Mouse (Mus musculus): ENCODE measurements around the gene Myo1f. TPM values are rescaled to one million over a fixed set of nuclear protein-coding genes. Genes with fewer than 3 reads are reported as not detected.

Myo1f gene
- total and polyA plus RNA-seq, 2 experiments from 2014 or later = 1.1 to 2.6 TPM

DNA sequence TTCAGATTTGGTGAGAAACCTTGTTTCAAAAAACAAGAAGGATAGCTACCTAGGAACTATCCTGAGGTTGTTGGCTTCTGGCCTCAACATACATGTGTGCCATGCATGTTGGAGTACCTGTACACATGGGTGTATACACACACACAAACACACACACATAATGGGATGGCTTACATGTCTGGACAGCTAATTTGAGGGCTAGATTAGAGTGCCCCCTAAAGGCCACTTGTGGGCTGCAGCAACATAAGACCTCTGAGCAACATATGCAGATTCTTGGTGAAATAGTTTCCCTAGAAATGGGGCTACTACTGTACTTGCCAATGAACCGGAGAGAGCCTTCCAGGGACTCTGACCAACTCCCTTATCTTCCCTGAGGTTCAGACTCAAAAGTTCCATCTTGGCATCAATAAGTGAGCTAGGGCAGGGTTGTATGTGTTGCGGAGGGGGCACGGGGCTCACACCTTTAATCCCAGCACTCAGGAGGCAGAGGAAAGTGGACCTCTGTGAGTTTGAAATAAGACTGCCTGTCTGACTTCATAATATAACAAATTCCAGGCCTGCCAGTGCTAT is 16.3 kb upstream of the Myo1f start:
- Histone ChIP-seq H3K4me2 (ENCODE audit: low read depth, low read length) (no peak overlapping the region), H3K9ac (replicated peaks; ENCODE audit: low read depth, low read length) (no peak overlapping the region), H3K27me3 (ENCODE audit: control insufficient read depth, insufficient read depth, low read length) (no peaks in the 10 kb centered on the region), H3K4me3 (ENCODE audit: low read depth, low read length) (no peak overlapping the region), H3K36me3 (replicated peaks; ENCODE audit: control insufficient read depth, insufficient read depth, low read length) (peaks cover 10% of the 10 kb centered on the region; the same call in 1 of the 2 replicates), H3K9me3 (replicated peaks; ENCODE audit: control insufficient read depth, low read length) (no peaks in the 10 kb centered on the region), H3K27ac (ENCODE audit: low read depth) (no peak overlapping the region), H3K4me1 (ENCODE audit: control insufficient read depth, insufficient read depth) (no peaks in the 10 kb centered on the region)
- ATAC-seq (ENCODE audit: insufficient read depth, low read depth) = no peak
- WGBS = 76% methylated on average over 3 of the region's 3 CpGs
- DNase-seq (ENCODE audit: low spot score) = no peak
- TF ChIP-seq CTCF (IDR thresholded peaks at IDR 0.05; ENCODE audit: low read depth) (peak; percentile 72), EP300 (IDR thresholded peaks at IDR 0.05; ENCODE audit: low read depth) (no peak)

DNA sequence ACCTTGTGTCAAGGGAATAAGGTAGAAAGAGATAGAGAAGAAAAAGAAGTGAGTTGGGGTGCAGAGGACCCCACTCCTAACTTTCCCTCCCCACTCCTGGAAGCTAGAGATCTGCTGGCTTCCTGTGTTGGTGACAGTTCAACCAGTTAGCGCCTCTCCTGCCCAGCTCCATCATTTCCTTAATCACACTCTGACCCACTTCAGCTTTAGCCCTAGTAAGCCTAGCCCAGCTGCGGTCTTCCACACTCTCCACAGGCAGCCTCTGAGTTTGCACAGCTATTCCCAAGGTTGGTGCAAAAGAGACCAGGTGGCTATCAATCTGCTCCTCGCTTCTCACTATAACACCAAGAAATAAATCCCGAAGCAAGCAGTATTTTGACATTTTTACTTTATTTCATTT is 15.6 kb upstream of the Myo1f start:
- H3K9me3 ChIP-seq (replicated peaks; ENCODE audit: control insufficient read depth, low read length) = no peaks in the 10 kb centered on the region
- no peak overlapping the region for H3K27ac ChIP-seq (ENCODE audit: low read depth)
- H3K4me1 ChIP-seq (ENCODE audit: control insufficient read depth, insufficient read depth) = no peaks in the 10 kb centered on the region
- peaks cover 4% of the 10 kb centered on the region for H3K36me3 ChIP-seq (replicated peaks; ENCODE audit: control insufficient read depth, insufficient read depth, low read length)
- whole genome bisulfite sequencing = 87% methylated on average over 4 of the region's 4 CpGs
- ATAC-seq (ENCODE audit: insufficient read depth, low read depth) = no peak
- TF ChIP-seq CTCF (IDR thresholded peaks at IDR 0.05; ENCODE audit: low read depth) = no peak
- TF ChIP-seq EP300 (IDR thresholded peaks at IDR 0.05; ENCODE audit: low read depth) = no peak
- no peak overlapping the region for H3K9ac ChIP-seq (replicated peaks; ENCODE audit: low read depth, low read length)
- no peak for DNase-seq (ENCODE audit: low spot score)
- no peaks in the 10 kb centered on the region for H3K27me3 ChIP-seq (ENCODE audit: control insufficient read depth, insufficient read depth, low read length)
- H3K4me2 ChIP-seq (ENCODE audit: low read depth, low read length) = no peak overlapping the region
- H3K4me3 ChIP-seq (ENCODE audit: low read depth, low read length) = no peak overlapping the region

DNA sequence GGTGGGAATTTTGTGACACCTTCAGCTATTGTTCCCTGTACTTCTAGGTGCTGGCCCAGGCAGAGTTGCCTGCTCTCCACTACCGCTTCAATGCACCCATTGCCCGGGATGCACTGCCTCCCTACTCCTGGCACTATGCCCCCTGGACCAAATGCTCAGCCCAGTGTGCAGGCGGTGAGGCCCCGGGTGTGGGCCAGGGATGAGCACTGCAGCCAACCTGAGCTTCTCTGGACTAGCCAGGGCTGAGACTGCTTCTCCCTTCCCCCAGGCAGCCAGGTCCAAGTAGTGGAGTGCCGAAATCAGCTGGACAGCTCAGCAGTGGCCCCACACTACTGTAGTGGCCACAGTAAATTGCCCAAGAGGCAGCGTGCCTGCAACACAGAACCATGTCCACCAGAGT is 6.3 kb upstream of the Myo1f start:
- Histone ChIP-seq H3K27ac (ENCODE audit: low read depth) (no peak overlapping the region), H3K4me1 (ENCODE audit: control insufficient read depth, insufficient read depth) (no peaks in the 10 kb centered on the region), H3K4me3 (ENCODE audit: low read depth, low read length) (no peak overlapping the region), H3K36me3 (replicated peaks; ENCODE audit: control insufficient read depth, insufficient read depth, low read length) (peaks cover 9% of the 10 kb centered on the region), H3K4me2 (ENCODE audit: low read depth, low read length) (no peak overlapping the region), H3K9me3 (replicated peaks; ENCODE audit: control insufficient read depth, low read length) (no peaks in the 10 kb centered on the region), H3K27me3 (ENCODE audit: control insufficient read depth, insufficient read depth, low read length) (no peaks in the 10 kb centered on the region), H3K9ac (replicated peaks; ENCODE audit: low read depth, low read length) (no peak overlapping the region)
- TF ChIP-seq CTCF (IDR thresholded peaks at IDR 0.05; ENCODE audit: low read depth) (no peak), EP300 (IDR thresholded peaks at IDR 0.05; ENCODE audit: low read depth) (no peak)
- ATAC-seq (ENCODE audit: insufficient read depth, low read depth) = no peak
- no peak for DNase-seq (ENCODE audit: low spot score)
- WGBS = 87% methylated on average over 6 of the region's 6 CpGs

DNA sequence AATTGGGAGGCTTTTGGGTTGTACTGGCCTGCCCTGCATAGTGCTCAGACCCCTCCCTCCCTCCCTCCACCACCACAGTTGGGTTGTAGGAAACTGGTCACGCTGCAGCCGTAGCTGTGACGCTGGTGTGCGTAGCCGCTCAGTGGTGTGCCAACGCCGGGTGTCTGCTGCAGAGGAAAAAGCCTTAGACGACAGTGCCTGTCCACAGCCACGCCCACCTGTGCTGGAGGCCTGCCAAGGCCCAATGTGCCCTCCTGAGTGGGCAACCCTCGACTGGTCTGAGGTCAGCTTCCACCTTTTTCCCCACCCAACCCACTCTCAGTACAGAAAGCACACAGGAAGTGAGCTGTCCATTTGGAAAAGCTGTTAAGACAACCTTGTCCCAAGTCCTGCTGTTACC is 5.1 kb upstream of the Myo1f start:
- Histone ChIP-seq H3K27me3 (ENCODE audit: control insufficient read depth, insufficient read depth, low read length) (no peaks in the 10 kb centered on the region), H3K9me3 (replicated peaks; ENCODE audit: control insufficient read depth, low read length) (no peaks in the 10 kb centered on the region), H3K4me3 (ENCODE audit: low read depth, low read length) (no peak overlapping the region), H3K36me3 (replicated peaks; ENCODE audit: control insufficient read depth, insufficient read depth, low read length) (peaks cover 3% of the 10 kb centered on the region), H3K27ac (ENCODE audit: low read depth) (no peak overlapping the region), H3K9ac (replicated peaks; ENCODE audit: low read depth, low read length) (no peak overlapping the region), H3K4me1 (ENCODE audit: control insufficient read depth, insufficient read depth) (no peaks in the 10 kb centered on the region), H3K4me2 (ENCODE audit: low read depth, low read length) (no peak overlapping the region)
- no peak for ATAC-seq (ENCODE audit: insufficient read depth, low read depth)
- TF ChIP-seq EP300 (IDR thresholded peaks at IDR 0.05; ENCODE audit: low read depth) = no peak
- no peak for TF ChIP-seq CTCF (IDR thresholded peaks at IDR 0.05; ENCODE audit: low read depth)
- DNase-seq (ENCODE audit: low spot score) = no peak
- 67% methylated on average over 10 of the region's 10 CpGs for WGBS

DNA sequence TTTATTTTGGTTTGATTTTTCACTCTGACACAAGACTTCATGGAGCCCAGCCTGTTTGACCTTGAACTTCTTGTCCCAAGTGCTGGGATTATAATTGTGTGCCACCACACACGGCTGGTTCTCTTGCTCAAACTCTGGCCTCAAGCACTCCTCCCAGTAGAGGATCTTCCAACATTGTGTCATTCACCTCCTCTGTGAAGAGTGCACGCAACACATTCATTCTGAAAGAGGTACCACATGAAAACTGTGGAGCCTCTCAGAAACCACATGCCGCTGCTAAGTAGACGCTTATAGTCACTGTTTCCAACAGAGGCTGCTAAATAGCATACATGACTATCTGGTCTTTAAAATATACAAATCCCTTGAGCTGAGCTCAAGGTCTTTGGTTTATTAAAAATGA is 3.4 kb upstream of the Myo1f start:
- no peaks in the 10 kb centered on the region for H3K4me1 ChIP-seq (ENCODE audit: control insufficient read depth, insufficient read depth)
- H3K4me2 ChIP-seq (ENCODE audit: low read depth, low read length) = no peak overlapping the region
- no peak overlapping the region for H3K9ac ChIP-seq (replicated peaks; ENCODE audit: low read depth, low read length)
- no peak for ATAC-seq (ENCODE audit: insufficient read depth, low read depth)
- no peaks in the 10 kb centered on the region for H3K27me3 ChIP-seq (ENCODE audit: control insufficient read depth, insufficient read depth, low read length)
- no peak overlapping the region for H3K27ac ChIP-seq (ENCODE audit: low read depth)
- no peak overlapping the region for H3K4me3 ChIP-seq (ENCODE audit: low read depth, low read length)
- no peaks in the 10 kb centered on the region; the same call in 1 of the 2 replicates for H3K36me3 ChIP-seq (replicated peaks; ENCODE audit: control insufficient read depth, insufficient read depth, low read length)
- no peak for DNase-seq (ENCODE audit: low spot score)
- WGBS = 89% methylated on average over 4 of the region's 4 CpGs
- no peaks in the 10 kb centered on the region for H3K9me3 ChIP-seq (replicated peaks; ENCODE audit: control insufficient read depth, low read length)
- TF ChIP-seq CTCF (IDR thresholded peaks at IDR 0.05; ENCODE audit: low read depth) = no peak
- TF ChIP-seq EP300 (IDR thresholded peaks at IDR 0.05; ENCODE audit: low read depth) = no peak

DNA sequence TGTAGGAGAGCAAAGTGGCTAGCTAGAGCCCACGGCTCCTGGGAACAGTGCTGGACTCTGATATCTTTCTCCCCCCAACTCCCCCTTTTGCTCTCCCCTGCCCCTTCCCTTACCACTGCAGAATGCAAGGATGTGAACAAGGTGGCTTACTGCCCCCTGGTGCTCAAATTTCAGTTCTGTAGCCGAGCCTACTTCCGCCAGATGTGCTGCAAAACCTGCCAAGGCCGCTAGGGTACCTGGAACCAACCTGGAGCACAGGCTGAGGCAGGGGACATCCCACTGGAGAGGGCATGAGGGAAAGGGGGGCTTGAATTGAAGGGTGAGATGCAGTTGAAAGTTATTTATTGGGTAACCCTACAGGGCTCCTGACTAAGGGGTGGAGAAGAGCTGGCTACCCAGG is 2.5 kb upstream of the Myo1f start:
- peak; percentile 10 for DNase-seq (ENCODE audit: low spot score)
- WGBS = 37% methylated on average over 4 of the region's 4 CpGs
- Histone ChIP-seq H3K4me3 (ENCODE audit: low read depth, low read length) (no peak overlapping the region), H3K4me2 (ENCODE audit: low read depth, low read length) (no peak overlapping the region), H3K9ac (replicated peaks; ENCODE audit: low read depth, low read length) (no peak overlapping the region), H3K27me3 (ENCODE audit: control insufficient read depth, insufficient read depth, low read length) (no peaks in the 10 kb centered on the region), H3K27ac (ENCODE audit: low read depth) (no peak overlapping the region), H3K36me3 (replicated peaks; ENCODE audit: control insufficient read depth, insufficient read depth, low read length) (no peaks in the 10 kb centered on the region; the same call in 1 of the 2 replicates), H3K9me3 (replicated peaks; ENCODE audit: control insufficient read depth, low read length) (no peaks in the 10 kb centered on the region), H3K4me1 (ENCODE audit: control insufficient read depth, insufficient read depth) (no peaks in the 10 kb centered on the region)
- TF ChIP-seq CTCF (IDR thresholded peaks at IDR 0.05; ENCODE audit: low read depth) (peak; percentile 54), EP300 (IDR thresholded peaks at IDR 0.05; ENCODE audit: low read depth) (no peak)
- peak; percentile 19; the same call in 1 of the 2 replicates for ATAC-seq (ENCODE audit: insufficient read depth, low read depth)

Data from heart, postnatal 0 days (tissue).